Mouse (Mus musculus) hindbrain, embryonic 13.5 days (tissue): ENCODE results near the gene Syn3. TPM values are rescaled to one million over a fixed set of nuclear protein-coding genes. Genes with fewer than 3 reads are reported as not detected.

Experiments used
- ATAC-seq: fragments of 200-750 bp; cut with Nextera tagmentation; 2 replicates; pipeline ENCODE4 v1.8.0; 2017; ENCODE audit warnings: moderate TSS enrichment; ENCODE audit not compliant: low FRiP score
- H3K27ac ChIP-seq: fragments of 300-500 bp; sonication (generic); 2 replicates; pipeline ENCODE4 v1.5.1; 2015; ENCODE audit warnings: inconsistent platforms, mild to moderate bottlenecking, moderate library complexity
- H3K27me3 ChIP-seq: fragments of 300-500 bp; sonication (generic); 2 replicates; pipeline ENCODE4 v1.6.1; 2015; ENCODE audit warnings: mild to moderate bottlenecking, inconsistent platforms
- H3K36me3 ChIP-seq: fragments of 300-500 bp; sonication (generic); 2 replicates; pipeline ENCODE4 v1.6.1; 2015; ENCODE audit warnings: mild to moderate bottlenecking, inconsistent platforms
- H3K4me1 ChIP-seq: fragments of 300-500 bp; sonication (generic); replicated peaks from 2 replicates; pipeline ENCODE4 v1.6.1; 2015; ENCODE audit warnings: inconsistent platforms
- H3K4me2 ChIP-seq: fragments of 300-500 bp; sonication (generic); 2 replicates; pipeline ENCODE4 v1.6.1; 2015; ENCODE audit warnings: inconsistent platforms, mild to moderate bottlenecking, moderate library complexity
- H3K4me3 ChIP-seq: fragments of 300-500 bp; sonication (generic); 2 replicates; pipeline ENCODE4 v1.5.1; 2015; ENCODE audit warnings: mild to moderate bottlenecking, inconsistent platforms
- H3K9ac ChIP-seq: fragments of 300-500 bp; sonication (generic); 2 replicates; pipeline ENCODE4 v1.6.1; 2015; ENCODE audit warnings: mild to moderate bottlenecking, inconsistent platforms
- H3K9me3 ChIP-seq: fragments of 300-500 bp; sonication (generic); 2 replicates; pipeline ENCODE4 v1.6.1; 2016; ENCODE audit warnings: inconsistent platforms
- WGBS: fragments of 180-500 bp; shearing (Covaris S2); methylation state at CpG from one replicate; pipeline ENCODE4 v1.1.7; 2015; 5-methylcytosine and 5-hydroxymethylcytosine counted together
- polyA plus RNA-seq: library from polyadenylated mRNA; unstranded; fragments of >200 nt; fragmentation: Nextera tagmentation; extraction: Ambion mirVana; gene quantifications from 2 replicates; pipeline ENCODE4 v1.2.1, GENCODE M21; 2015

Gene Syn3
- polyA plus RNA-seq, 1 experiment from 2014 or later: 16.7 TPM

DNA sequence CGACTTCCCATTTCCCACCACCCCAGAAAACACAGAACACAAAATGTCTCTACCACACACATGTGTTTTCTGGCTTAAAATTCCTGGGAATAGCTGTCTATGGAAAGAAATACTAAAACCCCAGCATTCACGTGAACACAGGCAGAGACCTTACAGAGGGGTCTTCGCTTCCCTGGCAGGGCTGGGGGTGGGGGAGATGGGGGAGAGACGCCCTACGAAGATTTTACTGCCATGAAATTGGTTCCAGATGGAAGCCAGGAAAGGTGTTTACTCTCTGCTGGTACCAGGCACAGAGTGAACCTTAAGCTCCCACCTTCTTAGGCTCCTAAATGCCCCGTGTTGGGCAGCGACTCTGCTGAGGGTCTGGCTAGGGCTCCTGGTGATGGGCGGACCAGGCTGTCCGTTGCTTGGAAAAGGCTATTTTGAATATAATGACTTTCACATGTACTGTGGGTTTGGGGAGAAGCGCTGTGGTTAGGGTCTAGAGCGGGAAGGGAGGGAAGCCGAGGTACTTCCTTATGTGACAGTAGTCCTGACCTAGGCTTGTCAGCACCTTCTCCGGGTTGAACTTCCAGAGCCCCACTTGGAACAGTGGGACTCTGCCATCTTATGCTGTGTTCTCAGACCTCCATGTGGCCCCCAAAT lies 203.1 kb downstream of the Syn3 start:
- WGBS: 33% methylated on average over 13 of the region's 13 CpGs
- Histone ChIP-seq H3K27ac (no peak overlapping the region), H3K9me3 (no peaks in the 10 kb centered on the region), H3K4me1 (peaks cover 27% of the 10 kb centered on the region), H3K4me3 (peak overlapping the region; percentile 12), H3K27me3 (peaks cover 26% of the 10 kb centered on the region), H3K4me2 (peak overlapping the region; percentile 47), H3K36me3 (no peaks in the 10 kb centered on the region), H3K9ac (peak overlapping the region; percentile 59; the same call in 1 of the 2 replicates)
- ATAC-seq: no peak

DNA sequence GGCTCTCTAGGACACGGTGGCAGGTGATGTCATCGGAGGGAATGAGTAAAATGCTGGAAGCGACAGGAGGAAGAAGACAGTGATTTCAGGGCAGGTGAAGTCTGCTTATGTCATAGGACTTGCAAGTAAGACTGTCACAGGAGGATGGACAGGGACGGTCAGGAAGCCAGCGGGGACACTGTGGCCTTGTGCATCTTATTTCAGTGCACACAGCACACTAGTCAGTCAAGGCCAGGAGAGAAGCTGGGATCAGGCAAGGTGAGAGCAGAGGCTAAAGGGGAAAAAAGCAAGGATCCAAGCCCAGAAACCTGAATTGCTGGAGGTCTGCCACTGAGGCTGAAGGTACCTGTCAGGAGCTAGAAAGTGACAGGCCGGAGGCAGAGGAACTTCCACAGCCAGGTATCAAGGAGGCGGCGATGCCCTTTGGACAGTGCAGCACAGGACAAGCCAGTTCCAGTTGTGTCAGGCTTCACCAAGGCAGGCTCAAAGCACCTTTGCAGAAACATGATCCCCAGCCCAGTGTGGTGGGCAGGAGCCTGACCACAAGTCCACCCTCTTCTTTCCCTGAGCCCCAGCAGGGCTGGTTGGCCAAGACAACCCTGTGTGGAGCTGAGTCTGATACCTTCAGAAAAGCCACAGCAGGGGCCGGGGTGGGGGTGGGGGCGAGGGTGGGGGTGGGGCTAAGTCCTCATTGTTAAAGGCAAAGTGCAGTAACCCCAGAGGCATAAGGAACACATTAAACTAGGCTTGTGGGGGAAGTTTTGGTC lies 203.9 kb downstream of the Syn3 start:
- H3K9ac ChIP-seq: peak overlapping the region; percentile 46; the same call in 1 of the 2 replicates
- H3K4me3 ChIP-seq: no peak overlapping the region
- no peak overlapping the region for H3K27ac ChIP-seq
- ATAC-seq: no peak
- H3K36me3 ChIP-seq: no peaks in the 10 kb centered on the region
- no peaks in the 10 kb centered on the region for H3K9me3 ChIP-seq
- peaks cover 23% of the 10 kb centered on the region; the same call in 1 of the 2 replicates for H3K27me3 ChIP-seq
- H3K4me2 ChIP-seq: no peak overlapping the region
- 69% methylated on average over 10 of the region's 10 CpGs for WGBS
- H3K4me1 ChIP-seq: peaks cover 19% of the 10 kb centered on the region

DNA sequence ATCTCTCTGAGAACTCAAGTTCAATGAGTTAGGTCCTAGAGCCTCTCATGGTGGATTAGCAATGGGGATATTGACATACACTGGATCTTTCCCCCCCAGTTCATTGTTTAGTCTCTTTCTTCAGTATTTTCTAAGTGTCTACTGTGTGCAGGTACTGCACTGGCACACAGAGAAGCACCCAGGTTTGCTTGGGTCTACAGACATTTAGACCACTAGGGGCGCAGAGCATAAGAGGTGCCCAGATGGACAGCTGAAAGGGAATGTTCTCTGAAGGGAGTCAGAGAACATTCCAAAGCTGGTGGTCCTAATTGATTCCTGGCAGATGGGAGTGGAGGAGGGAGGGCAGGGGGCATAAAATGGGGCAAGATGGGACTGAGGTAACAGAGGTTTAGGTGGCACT lies 204.8 kb downstream of the Syn3 start:
- H3K27me3 ChIP-seq: peaks cover 15% of the 10 kb centered on the region; the same call in 1 of the 2 replicates
- no peak for ATAC-seq
- H3K9me3 ChIP-seq: no peaks in the 10 kb centered on the region
- H3K27ac ChIP-seq: no peak overlapping the region
- no peak overlapping the region for H3K4me2 ChIP-seq
- WGBS: 86% methylated on average over 1 of the region's 1 CpGs
- no peaks in the 10 kb centered on the region for H3K36me3 ChIP-seq
- H3K4me1 ChIP-seq: peaks cover 18% of the 10 kb centered on the region
- H3K9ac ChIP-seq: no peak overlapping the region
- H3K4me3 ChIP-seq: no peak overlapping the region

- Histone ChIP-seq H3K4me2 (no peak overlapping the region), H3K4me3 (no peak overlapping the region), H3K27ac (no peak overlapping the region), H3K9ac (no peak overlapping the region), H3K36me3 (no peaks in the 10 kb centered on the region), H3K27me3 (no peaks in the 10 kb centered on the region), H3K4me1 (peaks cover 7% of the 10 kb centered on the region), H3K9me3 (no peaks in the 10 kb centered on the region)
- ATAC-seq: no peak
- WGBS: 84% methylated on average over 8 of the region's 8 CpGs
Observed at GRCm38 (mm10) chr10:86290109-86290771, 208.5 kb downstream of the Syn3 start.

DNA sequence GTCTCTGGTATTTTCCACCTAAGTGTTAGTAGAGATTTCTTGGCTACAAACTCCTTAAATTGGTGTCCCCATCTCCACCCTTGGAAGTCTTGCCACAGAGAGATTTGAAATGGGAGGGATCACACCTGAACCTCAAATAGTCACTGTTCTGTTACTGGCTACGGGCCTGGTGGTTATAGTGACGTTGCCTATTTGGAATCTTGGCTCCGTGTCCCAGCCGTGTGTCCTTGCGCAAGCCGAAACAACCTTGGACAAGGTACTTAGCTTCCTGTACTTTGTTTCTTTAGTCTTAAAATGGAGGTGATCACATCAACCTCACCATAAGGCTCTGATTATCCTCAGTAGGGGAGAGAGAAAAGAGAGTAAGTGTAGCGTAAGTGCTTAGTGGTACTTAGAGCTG lies 212.2 kb downstream of the Syn3 start:
- Histone ChIP-seq H3K4me1 (no peaks in the 10 kb centered on the region), H3K36me3 (no peaks in the 10 kb centered on the region), H3K9ac (no peak overlapping the region), H3K4me2 (no peak overlapping the region), H3K4me3 (no peak overlapping the region), H3K27ac (no peak overlapping the region), H3K27me3 (no peaks in the 10 kb centered on the region), H3K9me3 (no peaks in the 10 kb centered on the region)
- 95% methylated on average over 7 of the region's 7 CpGs for WGBS
- ATAC-seq: no peak

DNA sequence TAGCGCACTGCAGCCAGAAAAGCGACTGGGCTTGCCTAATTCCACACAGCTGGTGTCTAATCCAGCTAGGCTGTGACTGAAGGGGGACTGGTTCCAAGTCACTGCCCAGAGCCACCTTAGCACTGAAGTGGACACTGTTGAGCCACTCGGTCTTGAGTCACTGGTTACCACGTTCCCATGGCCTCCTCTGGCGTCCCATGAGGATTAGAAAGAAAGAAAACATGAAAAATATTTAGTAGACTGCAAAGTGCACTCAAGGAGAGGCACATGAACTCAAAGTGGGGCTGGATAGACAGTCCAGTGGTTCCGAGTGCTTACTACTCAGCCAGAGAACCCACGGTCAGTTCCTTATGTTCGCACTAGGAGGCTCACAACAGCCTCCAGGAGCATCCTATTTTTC lies 217.5 kb downstream of the Syn3 start:
- Histone ChIP-seq H3K27me3 (no peaks in the 10 kb centered on the region), H3K4me1 (no peaks in the 10 kb centered on the region), H3K27ac (no peak overlapping the region), H3K9me3 (no peaks in the 10 kb centered on the region), H3K36me3 (no peaks in the 10 kb centered on the region), H3K4me3 (no peak overlapping the region), H3K9ac (no peak overlapping the region), H3K4me2 (no peak overlapping the region)
- ATAC-seq: no peak
- 93% methylated on average over 8 of the region's 8 CpGs for WGBS

DNA sequence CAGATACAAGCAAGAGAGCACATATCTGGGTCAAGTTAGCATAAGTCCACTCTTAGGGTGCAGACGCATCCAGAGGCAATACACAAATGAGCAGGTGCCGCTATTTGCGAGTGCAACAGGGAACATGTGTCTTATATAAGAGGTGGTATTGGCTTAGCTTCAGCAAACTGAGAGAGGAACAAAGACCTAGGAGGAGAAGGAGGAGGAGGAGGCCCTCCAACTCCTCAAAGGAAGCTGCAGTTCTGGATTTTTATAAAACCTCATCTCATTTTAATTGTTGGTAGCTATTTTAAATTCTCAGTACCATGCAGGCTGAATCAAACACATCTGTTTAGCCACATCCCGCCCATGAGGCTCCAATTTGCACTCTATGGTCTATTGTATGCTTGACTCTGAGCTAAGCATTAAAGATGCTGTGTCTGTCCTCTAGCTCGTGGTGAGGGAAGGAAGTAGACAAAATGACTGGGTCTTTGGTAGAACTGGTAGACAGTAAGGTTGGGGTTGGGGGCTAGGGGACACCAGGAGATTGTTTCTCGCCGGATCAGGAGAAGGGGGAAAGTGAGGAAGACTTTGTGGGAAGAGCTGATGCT lies 219.0 kb downstream of the Syn3 start:
- Histone ChIP-seq H3K4me2 (no peak overlapping the region), H3K9ac (no peak overlapping the region), H3K9me3 (no peaks in the 10 kb centered on the region), H3K4me1 (no peaks in the 10 kb centered on the region), H3K27me3 (no peaks in the 10 kb centered on the region), H3K4me3 (no peak overlapping the region), H3K27ac (no peak overlapping the region), H3K36me3 (no peaks in the 10 kb centered on the region)
- WGBS: 89% methylated on average over 7 of the region's 7 CpGs
- ATAC-seq: no peak

- Histone ChIP-seq H3K9ac (no peak overlapping the region), H3K9me3 (no peaks in the 10 kb centered on the region), H3K4me1 (no peaks in the 10 kb centered on the region), H3K27me3 (no peaks in the 10 kb centered on the region), H3K4me3 (no peak overlapping the region), H3K4me2 (no peak overlapping the region), H3K27ac (no peak overlapping the region), H3K36me3 (no peaks in the 10 kb centered on the region)
- ATAC-seq: no peak
- WGBS: 85% methylated on average over 2 of the region's 2 CpGs
Observed at GRCm38 (mm10) chr10:86278481-86278880, 220.2 kb downstream of the Syn3 start.

GRCm38 (mm10) chr10:86277327-86277726 lies 221.4 kb downstream of the Syn3 start:
- WGBS: 93% methylated on average over 5 of the region's 5 CpGs
- no peaks in the 10 kb centered on the region for H3K27me3 ChIP-seq
- no peaks in the 10 kb centered on the region for H3K4me1 ChIP-seq
- H3K4me3 ChIP-seq: no peak overlapping the region
- no peaks in the 10 kb centered on the region for H3K9me3 ChIP-seq
- H3K36me3 ChIP-seq: no peaks in the 10 kb centered on the region
- no peak overlapping the region for H3K9ac ChIP-seq
- no peak for ATAC-seq
- no peak overlapping the region for H3K4me2 ChIP-seq
- H3K27ac ChIP-seq: no peak overlapping the region

DNA sequence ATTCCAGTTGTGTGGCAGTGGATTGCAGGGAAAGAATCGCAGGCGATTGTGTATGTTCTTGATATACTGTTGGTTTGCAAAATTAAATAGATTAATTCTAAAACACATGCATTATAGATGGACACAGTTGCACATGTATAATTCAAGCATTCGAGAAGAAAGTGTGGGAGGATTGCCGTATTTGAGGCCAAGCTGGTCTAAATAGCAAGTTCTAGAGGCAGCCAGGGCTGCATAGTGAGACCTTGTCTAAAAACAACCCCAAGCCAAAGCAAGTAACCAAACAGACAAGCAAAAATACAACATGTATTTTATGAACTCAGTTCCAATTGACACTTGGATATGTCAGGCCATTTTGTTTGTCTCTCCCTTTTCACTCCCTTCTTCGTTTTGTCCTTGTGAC lies 223.1 kb downstream of the Syn3 start:
- 87% methylated on average over 5 of the region's 5 CpGs for WGBS
- H3K4me2 ChIP-seq: no peak overlapping the region
- no peaks in the 10 kb centered on the region for H3K4me1 ChIP-seq
- no peak overlapping the region for H3K4me3 ChIP-seq
- ATAC-seq: no peak
- H3K27ac ChIP-seq: no peak overlapping the region
- H3K9me3 ChIP-seq: no peaks in the 10 kb centered on the region
- no peaks in the 10 kb centered on the region for H3K27me3 ChIP-seq
- no peak overlapping the region for H3K9ac ChIP-seq
- no peaks in the 10 kb centered on the region for H3K36me3 ChIP-seq

DNA sequence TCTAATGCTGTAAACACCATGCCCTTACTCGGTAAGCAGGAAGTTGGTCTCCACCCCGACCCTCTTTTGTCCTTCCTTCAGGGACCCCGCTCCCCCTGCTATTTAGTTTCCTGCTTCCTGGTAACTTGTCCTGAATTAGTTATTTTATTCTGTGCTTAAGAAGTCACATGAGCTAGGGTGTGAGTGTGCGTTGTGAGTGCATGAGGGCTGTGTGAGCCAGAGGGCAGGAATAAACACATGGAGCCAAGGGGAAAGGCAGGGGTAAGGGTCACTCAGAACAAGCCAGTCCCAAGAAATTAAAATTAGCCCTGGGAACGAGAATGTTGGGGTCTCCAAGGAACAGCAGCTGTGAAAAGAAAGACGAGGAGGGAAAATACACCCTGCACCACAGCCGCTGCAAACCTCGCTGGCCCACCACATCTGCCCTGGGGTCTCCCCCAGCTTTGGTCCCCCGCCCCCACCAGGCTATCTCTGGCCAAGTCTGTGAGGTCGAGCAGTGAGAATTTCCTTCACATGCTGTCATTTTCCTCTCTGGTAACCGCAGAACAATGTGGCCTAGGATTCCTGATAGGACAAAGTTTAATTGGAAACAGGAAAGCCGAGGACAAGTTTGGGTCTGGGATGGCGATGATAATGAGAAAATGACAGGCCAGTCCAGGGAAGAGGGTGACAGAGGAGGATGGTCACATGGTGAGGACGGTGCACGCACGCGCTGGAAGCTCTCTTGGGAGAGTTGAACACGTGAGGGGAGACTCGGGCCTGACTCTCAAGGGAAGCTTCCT lies 225.1 kb downstream of the Syn3 start:
- WGBS: 77% methylated on average over 19 of the region's 19 CpGs
- Histone ChIP-seq H3K4me2 (no peak overlapping the region), H3K36me3 (no peaks in the 10 kb centered on the region), H3K27me3 (no peaks in the 10 kb centered on the region), H3K27ac (peak overlapping the region; percentile 44; the same call in 1 of the 2 replicates), H3K9ac (no peak overlapping the region), H3K9me3 (no peaks in the 10 kb centered on the region), H3K4me1 (no peaks in the 10 kb centered on the region), H3K4me3 (no peak overlapping the region)
- ATAC-seq: no peak

GRCm38 (mm10) chr10:86272826-86273225 lies 225.9 kb downstream of the Syn3 start:
- Histone ChIP-seq H3K4me3 (no peak overlapping the region), H3K27ac (no peak overlapping the region), H3K36me3 (no peaks in the 10 kb centered on the region), H3K4me2 (no peak overlapping the region), H3K9me3 (no peaks in the 10 kb centered on the region), H3K4me1 (no peaks in the 10 kb centered on the region), H3K9ac (no peak overlapping the region), H3K27me3 (no peaks in the 10 kb centered on the region)
- ATAC-seq: no peak
- 93% methylated on average over 3 of the region's 3 CpGs for WGBS
